Mouse (Mus musculus) right cerebral cortex, adult 2 months (tissue): ENCODE measurements around the gene Opn3.

ENCODE experiments used
- DNase-seq, 2 experiments: peaks; one replicate each; pipeline ENCODE4 v3.0.0; 2021 to 2022; ENCODE audit warnings: low spot score in 2 of 2

The Opn3 gene

DNA sequence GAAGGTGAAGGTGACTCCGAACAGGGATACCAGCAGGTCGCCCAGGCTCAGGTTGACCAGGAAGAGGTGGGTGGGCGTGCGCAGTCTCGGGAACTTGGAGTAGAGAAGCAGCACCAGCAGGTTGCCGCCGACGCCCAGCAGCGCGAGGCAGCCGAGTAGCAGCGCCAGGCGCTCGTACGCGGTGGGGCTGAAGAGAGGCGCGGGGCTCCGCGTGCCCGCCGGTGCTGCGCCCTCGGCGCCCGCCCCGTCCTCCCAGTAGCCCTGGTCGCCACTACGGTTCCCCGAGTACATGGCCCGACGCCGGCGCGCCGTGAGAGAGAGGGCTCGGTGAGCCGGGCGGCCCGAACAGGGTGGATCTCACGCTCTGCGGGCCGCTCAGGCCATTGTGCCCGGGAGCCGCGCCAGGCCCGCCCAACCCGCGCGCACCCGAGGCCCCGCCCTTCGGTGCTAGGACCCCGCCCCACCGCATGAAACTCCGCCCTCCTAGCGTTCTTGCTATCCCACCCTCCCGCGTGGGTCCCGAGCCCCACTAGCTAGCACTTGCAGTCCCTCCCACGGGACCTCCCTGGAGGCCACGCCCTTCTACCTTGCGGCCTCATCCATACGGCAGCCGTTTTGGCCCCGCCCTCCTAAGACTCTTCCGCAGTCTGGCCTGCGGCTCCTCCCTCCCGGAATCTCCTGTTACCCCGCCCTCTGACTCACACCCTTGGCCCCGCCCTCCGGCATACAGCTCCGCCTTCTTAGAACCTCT lies at the start of gene Opn3, which contains the start of gene Chml:
Gene Opn3 (minus strand): TSS at position 531 of the 751 bp plus-strand sequence.
Gene Chml (minus strand): TSS at position 656 of the 751 bp plus-strand sequence.
- DNase-seq, result peak; percentile 96

- DNase-seq, result no peak
Observed at GRCm38 (mm10) chr1:175725771-175726170, 33.2 kb upstream of the Opn3 start.

DNA sequence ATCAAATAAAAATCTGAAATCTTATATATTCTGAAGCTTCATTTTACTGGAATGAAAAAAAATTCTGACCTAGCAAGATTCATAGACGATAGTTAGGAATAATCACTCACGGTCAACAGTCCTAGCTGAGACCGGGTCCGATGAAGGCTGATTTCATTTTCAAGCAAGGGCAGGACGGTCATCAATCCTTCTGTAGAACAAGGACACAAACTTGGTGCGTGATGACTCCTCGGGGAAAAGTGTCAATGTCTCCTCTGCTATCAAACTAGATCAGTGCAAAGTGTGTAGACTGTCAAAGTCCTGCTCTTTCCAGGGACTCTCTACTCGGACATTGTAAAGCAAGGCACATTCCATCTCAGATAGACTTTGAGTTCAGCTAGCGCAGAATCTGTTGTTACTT lies 24.3 kb upstream of the Opn3 start:
- DNase-seq, result no peak

- no peak for DNase-seq
Observed at GRCm38 (mm10) chr1:175712338-175712909, 19.8 kb upstream of the Opn3 start.

DNA sequence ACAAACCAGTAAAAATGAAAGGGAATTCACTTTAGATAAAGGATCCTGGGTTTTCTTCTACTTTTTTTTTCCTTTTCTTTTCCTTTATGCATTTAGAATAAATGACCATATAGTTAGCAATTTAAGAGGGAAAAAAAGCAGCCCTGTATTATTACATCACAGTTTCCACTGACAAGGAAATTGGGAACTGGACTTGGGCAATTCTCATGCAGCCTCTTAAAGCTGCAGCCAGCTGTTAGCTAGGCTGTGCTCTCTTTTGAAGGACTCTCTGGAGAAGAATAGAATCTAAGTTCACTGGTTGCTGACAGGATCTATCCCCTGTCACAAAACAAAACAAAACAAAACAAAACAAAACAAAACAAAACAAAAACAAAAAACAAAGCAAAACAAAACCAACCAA lies 15.4 kb upstream of the Opn3 start:
- DNase-seq, result no peak

- no peak for DNase-seq
Observed at GRCm38 (mm10) chr1:175707599-175707998, 15.0 kb upstream of the Opn3 start.

GRCm38 (mm10) chr1:175701145-175701544 lies 8.6 kb upstream of the Opn3 start:
- DNase-seq, result no peak

DNA sequence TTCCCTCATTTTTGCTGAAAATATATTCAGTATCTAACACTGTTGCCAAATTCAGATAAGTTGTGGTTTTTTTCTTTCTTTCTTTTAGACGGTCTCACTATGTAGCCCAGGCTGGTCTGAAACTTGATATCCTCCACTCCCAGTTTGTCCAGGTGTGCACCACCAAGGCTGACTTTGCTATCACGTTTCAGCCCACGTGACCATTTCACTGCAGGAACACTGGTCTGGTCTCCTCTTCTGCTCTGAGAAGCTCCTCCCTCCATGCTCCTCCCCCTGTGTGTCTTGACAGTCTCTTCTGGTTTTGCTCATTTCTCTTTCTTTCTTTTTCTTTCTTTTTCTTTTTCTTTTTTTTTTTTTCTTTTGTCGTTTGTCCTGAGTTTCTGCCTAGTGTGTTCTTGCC lies 7.2 kb upstream of the Opn3 start:
- no peak for DNase-seq

- DNase-seq, result no peak
Observed at GRCm38 (mm10) chr1:175699375-175699774, 6.8 kb upstream of the Opn3 start.

- no peak for DNase-seq
Observed at GRCm38 (mm10) chr1:175698293-175698692, 5.7 kb upstream of the Opn3 start, which contains the start of gene Wdr64. Wdr64 (plus strand) TSS chr1:175698593.

DNA sequence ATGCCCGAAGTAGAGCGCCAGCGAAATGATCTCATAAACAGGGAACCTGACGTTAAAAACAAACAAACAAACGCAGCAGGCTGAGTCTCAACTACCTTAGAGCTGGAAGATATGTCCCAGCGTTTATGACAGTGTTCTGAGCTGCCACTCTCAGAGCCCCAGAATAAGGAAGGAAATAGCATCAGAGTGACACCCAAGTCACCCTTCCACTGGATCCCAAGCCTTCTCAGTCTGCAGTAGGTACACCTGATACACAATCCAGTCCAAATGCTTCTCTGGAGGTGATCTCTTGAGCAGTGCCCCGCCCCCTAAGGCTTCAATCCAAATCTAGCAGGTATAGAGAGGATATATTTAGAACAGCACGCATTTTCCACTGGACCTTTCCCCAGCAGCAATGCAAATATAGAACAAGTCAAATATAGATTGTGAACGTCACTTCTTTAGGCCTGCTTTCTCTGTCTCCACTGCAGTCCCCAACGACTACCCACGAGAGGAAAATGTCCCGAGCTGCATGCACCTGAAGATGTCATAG lies 919 bp upstream of the Opn3 start:
- no peak for DNase-seq

- no peak for DNase-seq
Observed at GRCm38 (mm10) chr1:175692997-175693361, 403 bp upstream of the Opn3 start.

- DNase-seq, result no peak
Observed at GRCm38 (mm10) chr1:175691686-175692245, 810 bp downstream of the Opn3 start.

DNA sequence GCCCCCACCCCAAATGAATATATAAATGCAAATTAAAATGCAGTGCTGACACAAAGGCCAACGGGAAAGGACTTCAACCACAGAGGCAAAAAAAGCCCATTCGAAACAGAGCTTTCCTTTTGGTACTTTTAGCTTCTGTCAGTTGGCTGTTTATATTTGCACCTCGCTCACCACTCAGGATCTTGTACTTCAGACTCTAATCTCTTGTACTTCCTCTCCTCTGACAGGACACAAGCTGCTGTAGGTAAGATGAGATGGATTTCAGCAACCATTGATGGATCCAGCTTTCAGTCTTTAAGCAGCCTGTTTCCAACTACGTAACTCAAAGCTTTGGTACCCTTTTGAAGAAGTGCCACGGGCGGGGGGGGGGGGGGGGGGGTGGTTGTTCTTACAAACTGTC lies 11.6 kb downstream of the Opn3 start:
- no peak for DNase-seq

DNA sequence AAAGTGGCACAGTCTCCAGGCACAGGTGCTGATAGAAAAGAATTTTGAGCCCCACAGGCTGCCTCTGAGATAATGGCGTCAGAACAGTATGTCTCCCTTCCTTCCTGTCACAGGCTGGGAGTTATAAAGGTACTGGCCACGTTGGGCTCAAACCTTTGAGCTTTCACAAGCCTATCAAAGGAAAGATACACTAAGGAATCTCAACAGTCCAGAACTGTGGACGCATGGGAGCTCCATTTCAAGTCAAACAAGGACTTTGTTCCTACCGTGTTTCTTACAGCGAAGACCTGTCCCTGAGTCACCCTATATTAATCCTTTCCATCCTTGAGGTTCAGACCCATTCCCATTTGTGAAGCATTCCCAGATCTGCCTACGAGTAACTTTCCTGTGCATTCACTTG lies 15.1 kb downstream of the Opn3 start:
- DNase-seq, result no peak

DNA sequence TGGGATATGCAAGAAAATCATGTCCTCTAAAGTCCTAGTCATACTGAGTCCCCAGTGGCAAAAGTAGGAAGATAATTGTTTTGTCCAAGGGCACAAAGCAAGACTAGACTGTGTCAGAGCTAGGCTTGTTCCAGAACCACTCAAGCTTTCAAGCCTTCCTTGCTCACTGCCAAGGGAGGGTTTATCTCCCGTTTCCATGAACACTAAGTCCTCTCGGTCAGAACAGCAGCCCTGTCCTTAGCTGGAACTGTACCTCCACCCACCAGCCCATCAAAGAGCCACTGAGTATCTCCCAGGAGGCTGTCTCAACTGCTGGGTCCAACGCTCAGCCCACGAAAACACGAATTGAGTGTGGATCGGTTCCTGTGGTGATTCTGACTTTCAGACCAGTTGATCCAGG lies 17.5 kb downstream of the Opn3 start:
- no peak for DNase-seq

- DNase-seq, result no peak
Observed at GRCm38 (mm10) chr1:175673563-175674325, 18.8 kb downstream of the Opn3 start.

- DNase-seq, result no peak
Observed at GRCm38 (mm10) chr1:175671626-175672025, 20.9 kb downstream of the Opn3 start.

DNA sequence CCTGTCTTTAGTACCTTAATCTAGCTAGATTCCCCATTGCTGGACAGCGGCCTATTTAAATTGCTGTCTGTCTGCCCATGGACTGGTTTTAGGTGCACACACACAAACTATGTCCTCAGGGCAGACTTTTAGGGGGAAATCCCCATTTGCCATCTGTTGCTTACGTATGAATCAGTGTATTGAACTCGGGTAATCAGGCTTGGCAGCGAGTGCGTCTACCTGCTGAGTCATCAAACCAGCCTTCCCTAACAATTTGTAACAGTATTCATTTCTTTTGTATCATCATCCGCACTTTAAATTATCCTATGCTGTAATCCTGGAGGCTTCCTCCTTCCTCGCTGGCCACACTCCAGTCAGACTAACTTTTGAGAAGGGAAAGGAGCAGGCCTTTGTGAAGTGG lies 22.5 kb downstream of the Opn3 start:
- DNase-seq, result no peak

- no peak for DNase-seq
Observed at GRCm38 (mm10) chr1:175669456-175669855, 23.1 kb downstream of the Opn3 start.

- DNase-seq, result peak; percentile 45 to 53
Observed at GRCm38 (mm10) chr1:175668666-175669405, 23.7 kb downstream of the Opn3 start.
